Mouse (Mus musculus) neural tube, embryonic 13.5 days (tissue): ENCODE data around the gene Mcpt8. TPM values are rescaled to one million over a fixed set of nuclear protein-coding genes. Genes with fewer than 3 reads are reported as not detected.
"Not testable (repeated sequence)": the region's sequence is repeated elsewhere in the genome, so short reads cannot be mapped to it uniquely, and the experiment has no call there.

Experiments
- ATAC-seq: fragments of 200-750 bp; cut with Nextera tagmentation; 2 replicates; pipeline ENCODE4 v1.8.0; 2017; ENCODE audit warnings: low read depth, mild to moderate bottlenecking, moderate TSS enrichment, moderate library complexity
- H3K27ac ChIP-seq: fragments of 300-500 bp; sonication (generic); replicated peaks from 2 replicates; pipeline ENCODE4 v1.5.1; 2015; ENCODE audit warnings: moderate library complexity, mild to moderate bottlenecking, inconsistent platforms
- H3K27me3 ChIP-seq: fragments of 300-500 bp; sonication (generic); 2 replicates; pipeline ENCODE4 v1.6.1; 2015; ENCODE audit warnings: mild to moderate bottlenecking, inconsistent platforms
- H3K36me3 ChIP-seq: fragments of 300-500 bp; sonication (generic); 2 replicates; pipeline ENCODE4 v1.6.1; 2015; ENCODE audit warnings: mild to moderate bottlenecking, inconsistent platforms
- H3K4me1 ChIP-seq: fragments of 300-500 bp; sonication (generic); replicated peaks from 2 replicates; pipeline ENCODE4 v1.6.1; 2015; ENCODE audit warnings: inconsistent platforms
- H3K4me2 ChIP-seq: fragments of 300-500 bp; sonication (generic); 2 replicates; pipeline ENCODE4 v1.6.1; 2015; ENCODE audit warnings: inconsistent platforms, mild to moderate bottlenecking, moderate library complexity
- H3K4me3 ChIP-seq: fragments of 300-500 bp; sonication (generic); 2 replicates; pipeline ENCODE4 v1.5.1; 2015; ENCODE audit warnings: mild to moderate bottlenecking, inconsistent platforms
- H3K9ac ChIP-seq: fragments of 300-500 bp; sonication (generic); 2 replicates; pipeline ENCODE4 v1.6.1; 2015; ENCODE audit warnings: moderate library complexity, mild to moderate bottlenecking, inconsistent platforms
- H3K9me3 ChIP-seq: fragments of 300-500 bp; sonication (generic); 2 replicates; pipeline ENCODE4 v1.6.1; 2016; ENCODE audit warnings: inconsistent platforms
- WGBS: fragments of 180-500 bp; shearing (Covaris S2); methylation state at CpG from one replicate; pipeline ENCODE4 v1.1.7; 2015; 5-methylcytosine and 5-hydroxymethylcytosine counted together
- polyA plus RNA-seq: library from polyadenylated mRNA; unstranded; fragments of >200 nt; fragmentation: Nextera tagmentation; extraction: Ambion mirVana; gene quantifications from 2 replicates; pipeline ENCODE4 v1.2.1, GENCODE M21; 2015

Mcpt8 gene
- polyA plus RNA-seq, result not detected in 2 replicates

DNA sequence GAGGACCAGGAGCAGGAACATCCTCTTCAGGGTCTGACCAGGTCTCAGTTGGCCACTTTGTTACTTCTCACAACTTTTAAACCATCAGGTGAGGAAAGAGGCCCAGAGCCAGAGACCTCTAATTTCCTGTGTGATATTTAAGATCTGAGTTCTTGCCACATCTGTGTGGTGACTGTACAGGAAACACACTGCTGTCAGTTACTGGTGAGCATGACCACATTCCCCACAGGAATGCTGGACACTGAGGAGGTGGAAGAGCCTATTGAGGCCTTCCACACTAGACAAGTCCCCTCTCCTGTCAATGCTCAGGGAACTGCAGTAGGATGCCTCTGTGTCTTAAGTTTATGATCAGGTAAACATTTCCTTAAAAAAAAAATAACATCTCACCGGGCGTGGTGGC, at the start of gene Mcpt8:
Gene Mcpt8 (minus strand): TSS at position 107 of the 400 bp plus-strand sequence.
- H3K4me3 ChIP-seq, result no peak within 1 kb of the TSS
- no peaks in the 10 kb centered on the region for H3K27me3 ChIP-seq
- no peak for ATAC-seq
- H3K4me1 ChIP-seq, result no peaks in the 10 kb centered on the region
- no peaks in the 10 kb centered on the region for H3K9me3 ChIP-seq
- no peak within 1 kb of the TSS for H3K4me2 ChIP-seq
- WGBS, result 98% methylated on average over 2 of the region's 2 CpGs
- H3K36me3 ChIP-seq, result no peaks in the 10 kb centered on the region
- no peak within 1 kb of the TSS for H3K9ac ChIP-seq
- H3K27ac ChIP-seq, result no peak within 1 kb of the TSS

DNA sequence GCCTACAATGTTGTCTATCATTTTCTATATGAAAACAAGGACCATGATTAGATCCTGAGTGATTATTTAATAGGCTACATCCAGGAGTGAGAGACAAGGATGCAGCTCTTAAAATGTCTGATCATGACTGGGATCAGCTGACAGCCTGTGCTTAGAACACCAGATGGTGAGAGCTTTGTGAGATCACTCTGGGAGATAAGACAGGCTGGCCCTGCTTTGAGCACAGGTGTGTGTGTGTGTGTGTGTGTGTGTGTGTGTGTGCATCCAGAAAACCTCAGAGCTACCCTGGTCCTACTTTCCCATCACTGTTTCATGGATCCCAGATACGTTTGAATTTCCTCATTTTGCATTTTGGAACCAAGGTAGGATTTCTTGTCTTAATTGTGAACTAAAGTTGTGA, 48.6 kb upstream of the Mcpt8 start:
- H3K36me3 ChIP-seq, H3K27me3 ChIP-seq, H3K4me1 ChIP-seq, H3K27ac ChIP-seq, H3K4me3 ChIP-seq, H3K9ac ChIP-seq, ATAC-seq, H3K9me3 ChIP-seq, H3K4me2 ChIP-seq: not testable (repeated sequence)
- 69% methylated on average over 1 of the region's 1 CpGs for WGBS

DNA sequence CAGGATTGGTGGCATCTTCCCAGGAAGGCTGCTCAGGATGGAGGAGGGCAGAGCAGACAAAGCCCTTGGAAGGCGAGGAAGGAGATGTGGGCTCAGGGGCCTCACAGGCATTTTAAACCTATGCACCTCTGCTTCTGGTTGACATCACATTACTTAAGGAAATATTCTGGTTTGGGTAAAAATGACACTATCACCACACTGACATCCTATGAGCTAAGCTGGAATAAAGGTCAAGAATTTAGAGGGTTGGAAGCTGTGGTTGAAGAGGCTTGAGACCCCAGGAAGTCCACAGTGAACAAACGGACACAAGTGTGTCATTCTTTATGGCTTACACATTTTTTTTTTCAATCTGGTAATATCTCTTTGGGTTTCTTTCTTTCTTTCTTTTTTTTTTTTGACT, 47.4 kb upstream of the Mcpt8 start, which contains the start of gene Gzmd:
Gene Gzmd (minus strand): TSS at position 101 of the 400 bp plus-strand sequence.
- not testable (repeated sequence) for H3K27me3 ChIP-seq, H3K36me3 ChIP-seq, ATAC-seq, H3K9me3 ChIP-seq, H3K4me1 ChIP-seq, H3K27ac ChIP-seq, H3K9ac ChIP-seq, H3K4me2 ChIP-seq, H3K4me3 ChIP-seq
- 78% methylated on average over 2 of the region's 2 CpGs for WGBS

DNA sequence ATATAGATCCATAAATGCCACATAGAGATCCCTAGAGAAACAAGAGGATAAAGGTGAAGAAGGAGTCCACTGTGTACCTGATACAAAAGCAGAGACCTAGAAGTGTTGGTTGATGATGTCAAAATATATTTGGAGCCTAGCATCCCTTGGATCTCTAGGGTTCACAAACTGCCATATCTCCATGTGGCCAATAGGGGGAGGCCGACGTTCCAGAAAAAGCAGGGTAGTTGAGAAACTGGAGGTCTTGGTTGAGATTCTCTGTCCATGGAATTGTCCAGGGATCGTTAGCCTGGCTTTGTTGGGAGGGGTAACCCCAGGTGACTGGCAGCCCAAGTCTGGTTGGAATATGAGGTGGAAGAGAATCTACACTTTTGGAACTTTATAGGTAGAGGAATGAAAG, 43.3 kb upstream of the Mcpt8 start:
- no peak overlapping the region for H3K27ac ChIP-seq
- no peak for ATAC-seq
- no peaks in the 10 kb centered on the region for H3K36me3 ChIP-seq

DNA sequence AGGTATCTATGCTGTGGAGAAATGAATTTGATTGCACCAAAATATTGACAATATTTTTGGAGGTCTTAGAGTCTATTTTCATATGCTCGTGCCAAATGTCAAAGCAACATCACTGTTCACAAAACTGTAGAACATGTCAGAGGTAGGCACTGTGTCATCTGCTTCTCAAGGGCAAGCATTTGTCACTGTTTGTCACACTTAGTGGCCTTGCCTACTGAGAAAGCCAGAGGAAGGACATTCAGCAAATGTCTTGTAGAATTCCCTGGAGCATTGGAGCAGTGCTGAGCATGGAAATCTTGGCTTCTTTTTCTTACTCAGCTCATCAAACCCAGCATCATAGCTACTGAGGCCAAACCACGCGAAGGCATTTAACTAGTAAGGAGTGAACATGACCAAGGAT, 38.4 kb upstream of the Mcpt8 start:
- Histone ChIP-seq H3K4me3 (no peak overlapping the region), H3K4me2 (no peak overlapping the region), H3K4me1 (no peaks in the 10 kb centered on the region), H3K27me3 (no peaks in the 10 kb centered on the region), H3K9me3 (no peaks in the 10 kb centered on the region), H3K9ac (no peak overlapping the region), H3K36me3 (no peaks in the 10 kb centered on the region), H3K27ac (no peak overlapping the region)
- 87% methylated on average over 3 of the region's 3 CpGs for WGBS
- no peak for ATAC-seq

More for the DNA sequence above, 43.3 kb upstream of the Mcpt8 start:
- Histone ChIP-seq H3K27me3 (no peaks in the 10 kb centered on the region), H3K9me3 (no peaks in the 10 kb centered on the region), H3K4me3 (no peak overlapping the region), H3K4me2 (no peak overlapping the region), H3K9ac (no peak overlapping the region), H3K4me1 (no peaks in the 10 kb centered on the region)
- 51% methylated on average over 3 of the region's 3 CpGs for WGBS

DNA sequence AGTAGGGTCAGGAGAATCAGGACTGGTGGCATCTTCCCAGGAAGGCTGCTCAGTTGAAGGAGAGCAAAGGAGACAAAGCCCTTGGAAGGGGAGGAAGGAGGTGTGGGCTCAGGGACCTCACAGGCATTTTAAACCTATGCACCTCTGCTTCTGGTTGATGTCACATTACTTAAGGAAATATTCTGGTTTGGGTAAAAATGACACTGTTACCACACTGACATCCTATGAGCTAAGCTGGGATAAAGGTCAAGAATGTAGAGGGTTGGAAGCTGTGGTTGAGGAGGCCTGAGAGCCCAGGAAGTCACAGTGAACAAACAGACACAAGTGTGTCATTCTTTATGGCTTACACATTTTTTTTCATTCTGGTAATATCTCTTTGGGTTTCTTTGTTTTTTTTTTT, 35.5 kb upstream of the Mcpt8 start, which contains the start of gene Gzme:
Gene Gzme (minus strand): TSS at position 101 of the 400 bp plus-strand sequence.
- no peak within 1 kb of the TSS for H3K4me2 ChIP-seq
- no peak for ATAC-seq
- H3K36me3 ChIP-seq, result no peaks in the 10 kb centered on the region
- no peak within 1 kb of the TSS for H3K27ac ChIP-seq
- no peak within 1 kb of the TSS for H3K9ac ChIP-seq
- H3K27me3 ChIP-seq, result no peaks in the 10 kb centered on the region
- no peak within 1 kb of the TSS for H3K4me3 ChIP-seq
- no peaks in the 10 kb centered on the region for H3K4me1 ChIP-seq
- no peaks in the 10 kb centered on the region for H3K9me3 ChIP-seq

DNA sequence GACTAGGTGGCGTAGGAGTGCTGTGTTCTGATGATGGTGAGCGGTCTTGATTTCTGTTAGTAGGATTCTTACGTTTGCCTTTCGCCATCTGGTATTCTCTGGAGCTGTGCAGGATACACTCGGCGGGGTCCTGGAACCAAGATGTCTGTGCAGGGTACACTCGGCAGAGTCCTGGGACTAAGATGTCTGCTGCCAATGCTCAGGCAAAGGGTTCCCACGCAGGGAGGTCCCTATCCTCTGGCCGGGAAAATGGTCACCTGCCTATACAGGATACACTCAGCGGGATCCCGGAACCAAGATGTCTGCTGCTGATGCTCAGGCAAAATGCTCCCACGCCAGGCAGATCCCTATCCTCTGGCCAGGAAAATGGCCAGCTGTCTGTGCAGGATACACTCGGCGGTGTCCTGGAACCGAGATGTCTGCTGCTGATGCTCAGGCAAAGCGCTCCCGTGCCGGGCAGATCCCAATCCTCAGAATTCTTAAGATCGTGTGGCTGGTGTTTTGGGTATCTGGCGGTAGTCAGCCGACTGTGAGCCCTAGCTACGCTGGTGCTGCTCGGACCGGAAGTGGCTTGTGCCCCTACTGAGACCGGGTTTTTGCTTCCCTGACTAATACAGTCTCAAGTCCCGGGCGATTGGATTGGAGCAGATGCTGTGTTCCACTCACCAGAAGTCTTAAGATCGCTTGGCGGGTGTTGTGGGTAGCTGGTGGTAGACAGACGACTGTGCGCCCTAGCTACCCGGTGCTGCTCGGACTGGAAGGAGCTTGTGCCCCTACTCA, 30.6 kb upstream of the Mcpt8 start:
- not testable (repeated sequence) for H3K9me3 ChIP-seq, H3K4me1 ChIP-seq, H3K9ac ChIP-seq, H3K4me3 ChIP-seq, H3K27ac ChIP-seq, H3K4me2 ChIP-seq, H3K36me3 ChIP-seq, ATAC-seq, H3K27me3 ChIP-seq
- 95% methylated on average over 33 of the region's 33 CpGs for WGBS

DNA sequence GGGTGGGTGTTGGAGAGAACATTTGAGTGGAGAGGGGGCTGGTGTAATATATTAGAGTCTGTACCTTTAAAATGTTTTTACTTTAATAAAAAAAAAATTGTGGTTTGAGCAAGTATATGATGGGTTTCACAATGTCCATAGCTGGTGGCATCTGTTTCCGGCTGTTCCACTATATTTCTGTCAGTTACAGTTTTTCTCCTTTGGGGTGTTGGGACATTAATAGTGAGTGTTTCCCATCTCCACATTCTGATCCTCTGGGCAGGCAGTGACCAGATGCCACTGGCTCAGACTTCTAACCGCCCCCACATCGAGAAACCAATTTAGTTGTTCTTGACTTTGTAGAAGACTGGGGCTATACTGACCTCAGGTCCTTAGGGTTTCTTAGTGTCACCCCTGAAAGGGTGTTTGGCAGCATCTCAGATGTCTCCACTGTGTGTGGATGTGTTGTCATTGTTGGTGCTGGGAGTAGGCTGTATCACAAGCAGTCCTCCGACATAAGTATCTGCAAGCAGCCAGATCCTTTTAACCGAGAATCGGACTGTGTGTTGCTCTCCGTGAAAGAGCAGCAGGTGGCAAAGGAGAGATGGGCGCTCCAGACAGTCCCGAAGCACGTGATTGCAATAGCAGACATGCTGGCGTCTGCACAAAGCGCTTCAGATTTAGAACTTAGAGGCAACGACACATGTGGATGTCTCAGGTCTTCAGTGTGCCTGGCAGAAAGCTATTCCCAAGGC, 20.5 kb upstream of the Mcpt8 start:
- Histone ChIP-seq H3K4me1 (no peaks in the 10 kb centered on the region), H3K36me3 (no peaks in the 10 kb centered on the region), H3K4me3 (no peak overlapping the region), H3K27ac (no peak overlapping the region), H3K4me2 (no peak overlapping the region), H3K9ac (no peak overlapping the region), H3K9me3 (no peaks in the 10 kb centered on the region), H3K27me3 (no peaks in the 10 kb centered on the region)
- no peak for ATAC-seq
- WGBS, result 77% methylated on average over 13 of the region's 13 CpGs

DNA sequence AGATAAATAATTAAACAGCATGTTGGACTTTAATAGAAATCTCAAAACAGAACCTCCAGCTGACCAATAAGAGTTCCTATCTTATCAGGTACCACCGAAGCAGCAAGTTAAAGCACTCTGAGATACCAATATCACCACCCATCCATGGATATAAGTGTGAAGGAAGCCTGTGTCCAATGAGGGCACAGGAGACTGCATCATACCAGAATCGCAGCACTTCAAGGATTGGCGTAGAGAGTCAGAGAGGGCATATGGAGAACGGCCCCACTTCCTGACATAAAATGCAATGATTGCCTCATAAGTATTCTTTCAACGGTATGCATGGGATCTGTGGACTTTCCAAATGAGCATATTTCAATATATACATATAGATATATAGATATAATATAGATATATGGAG, 19.9 kb upstream of the Mcpt8 start:
- no peaks in the 10 kb centered on the region for H3K4me1 ChIP-seq
- H3K27me3 ChIP-seq, result no peaks in the 10 kb centered on the region
- H3K4me3 ChIP-seq, result no peak overlapping the region
- H3K9ac ChIP-seq, result no peak overlapping the region
- no peaks in the 10 kb centered on the region for H3K9me3 ChIP-seq
- H3K27ac ChIP-seq, result no peak overlapping the region
- no peak for ATAC-seq
- H3K4me2 ChIP-seq, result no peak overlapping the region
- WGBS, result 89% methylated on average over 5 of the region's 5 CpGs
- H3K36me3 ChIP-seq, result no peaks in the 10 kb centered on the region

DNA sequence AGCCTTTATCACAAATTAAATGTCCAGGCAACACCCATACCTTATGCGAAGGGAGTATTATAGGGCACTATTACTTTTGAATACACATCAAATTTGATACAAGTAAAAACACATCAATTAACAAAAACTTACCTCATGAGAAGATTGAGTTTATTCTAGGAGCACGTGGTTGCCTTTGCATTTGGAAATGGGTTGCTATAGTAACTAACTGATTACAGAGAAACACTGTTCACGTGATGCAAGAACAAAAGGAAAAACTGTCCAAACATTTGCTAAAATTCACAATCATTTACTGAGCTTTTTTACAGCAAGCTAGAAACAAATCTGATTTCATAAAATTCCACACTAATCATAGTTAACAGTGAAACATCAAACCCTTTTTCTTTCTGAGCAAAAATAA, 18.4 kb upstream of the Mcpt8 start:
- 75% methylated on average over 3 of the region's 3 CpGs for WGBS
- Histone ChIP-seq H3K36me3 (no peaks in the 10 kb centered on the region), H3K4me2 (no peak overlapping the region), H3K27me3 (no peaks in the 10 kb centered on the region), H3K4me1 (no peaks in the 10 kb centered on the region), H3K9me3 (no peaks in the 10 kb centered on the region), H3K4me3 (no peak overlapping the region), H3K27ac (no peak overlapping the region), H3K9ac (no peak overlapping the region)
- ATAC-seq, result no peak

DNA sequence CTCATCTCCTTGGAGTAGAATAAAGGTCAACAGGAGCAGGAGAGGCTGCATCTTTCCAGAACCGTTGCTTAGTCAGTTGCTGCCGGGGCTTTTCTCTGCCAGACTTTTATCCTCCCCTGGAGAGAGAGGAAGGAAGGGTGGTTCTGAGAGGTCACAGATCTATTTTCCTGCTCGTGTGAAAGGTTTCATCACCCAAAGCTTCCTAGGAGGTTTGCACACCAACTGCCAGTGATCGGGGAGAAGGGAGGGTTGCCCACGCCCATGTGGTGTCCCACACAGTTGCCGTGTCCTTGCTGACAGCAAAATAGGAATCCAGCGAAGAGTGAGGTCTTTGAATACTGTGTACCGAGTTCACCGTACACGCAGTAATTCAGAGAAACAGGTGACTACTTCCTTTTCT, 17.3 kb upstream of the Mcpt8 start, which contains the start of gene Ctsg:
Gene Ctsg (minus strand): TSS at position 189 of the 400 bp plus-strand sequence.
- H3K4me2 ChIP-seq, result no peak within 1 kb of the TSS
- ATAC-seq, result no peak
- 78% methylated on average over 10 of the region's 10 CpGs for WGBS

DNA sequence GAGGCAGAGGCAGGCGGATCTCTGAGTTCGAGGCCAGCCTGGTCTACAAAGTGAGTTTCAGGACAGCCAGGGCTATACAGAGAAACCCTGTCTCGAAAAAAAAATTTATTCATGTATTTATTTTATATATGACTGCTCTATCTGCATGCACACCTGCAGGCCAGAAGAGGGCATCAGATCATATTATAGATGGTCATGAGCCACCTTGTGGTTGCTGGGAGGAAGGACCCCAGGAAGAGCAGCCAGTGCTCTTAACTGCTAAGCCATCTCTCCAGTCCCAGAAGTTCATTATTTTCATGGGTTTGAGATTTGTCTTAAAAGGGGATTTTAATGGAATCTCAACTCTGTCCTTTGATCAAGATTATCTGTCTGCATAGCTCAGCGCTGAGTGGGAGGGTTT, 13.9 kb upstream of the Mcpt8 start:
- no peaks in the 10 kb centered on the region for H3K36me3 ChIP-seq
- no peaks in the 10 kb centered on the region for H3K9me3 ChIP-seq
- WGBS, result 81% methylated on average over 4 of the region's 4 CpGs
- no peaks in the 10 kb centered on the region for H3K27me3 ChIP-seq
- H3K4me2 ChIP-seq, result no peak overlapping the region
- no peak overlapping the region for H3K9ac ChIP-seq
- no peak for ATAC-seq
- no peaks in the 10 kb centered on the region for H3K4me1 ChIP-seq
- no peak overlapping the region for H3K4me3 ChIP-seq
- no peak overlapping the region for H3K27ac ChIP-seq

More for the DNA sequence above, 17.3 kb upstream of the Mcpt8 start, which contains the start of gene Ctsg:
- Histone ChIP-seq H3K27ac (no peak within 1 kb of the TSS), H3K36me3 (no peaks in the 10 kb centered on the region), H3K4me3 (no peak within 1 kb of the TSS), H3K9me3 (no peaks in the 10 kb centered on the region), H3K9ac (no peak within 1 kb of the TSS), H3K27me3 (no peaks in the 10 kb centered on the region), H3K4me1 (no peaks in the 10 kb centered on the region)
